Mouse (Mus musculus): ENCODE data around the gene Kif2c. TPM values are rescaled to one million over a fixed set of nuclear protein-coding genes. Genes with fewer than 3 reads are reported as not detected.
A peak's percentile ranks its signal among the peaks of the same experiment; 100 is the strongest.
"Not testable (repeated sequence)": the region's sequence is repeated elsewhere in the genome, so short reads cannot be mapped to it uniquely, and the experiment has no call there.

The Kif2c gene
- total RNA-seq, 2 experiments from 2014 or later, result 6.9 to 9.6 TPM

- peak; percentile 87 for DNase-seq
These were observed 7.0 kb upstream of the Kif2c start for GRCm38 (mm10) chr4:117189382-117189855.

GRCm38 (mm10) chr4:117188969-117189368, 6.5 kb upstream of the Kif2c start:
- no peak for DNase-seq

- not testable (repeated sequence) for DNase-seq
These were observed 289 bp upstream of the Kif2c start for GRCm38 (mm10) chr4:117182759-117183096.

GRCm38 (mm10) chr4:117169936-117170335, 12.5 kb downstream of the Kif2c start:
- DNase-seq, result no peak

- DNase-seq, result no peak
These were observed 21.3 kb downstream of the Kif2c start for GRCm38 (mm10) chr4:117161183-117161582.

DNA sequence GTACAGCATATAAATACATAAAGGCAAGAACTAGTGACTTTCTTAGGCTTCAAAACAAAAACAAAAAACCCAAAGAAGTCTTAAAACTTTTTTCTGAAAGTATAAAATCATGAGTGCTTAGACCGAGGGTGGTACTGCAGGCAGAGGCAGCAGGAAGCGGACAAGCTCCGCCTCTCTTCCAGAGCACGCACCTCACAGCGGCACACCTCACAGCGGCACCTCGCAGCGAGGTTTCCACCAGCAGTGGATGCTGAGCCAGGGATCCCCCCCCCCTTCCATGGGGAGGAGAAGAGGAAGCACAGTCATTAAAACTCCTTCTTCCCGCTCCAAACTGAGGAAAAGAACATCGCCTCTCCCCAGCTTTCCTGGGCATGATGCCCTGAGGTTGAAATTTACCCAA, 22.8 kb downstream of the Kif2c start:
- DNase-seq, result no peak

DNA sequence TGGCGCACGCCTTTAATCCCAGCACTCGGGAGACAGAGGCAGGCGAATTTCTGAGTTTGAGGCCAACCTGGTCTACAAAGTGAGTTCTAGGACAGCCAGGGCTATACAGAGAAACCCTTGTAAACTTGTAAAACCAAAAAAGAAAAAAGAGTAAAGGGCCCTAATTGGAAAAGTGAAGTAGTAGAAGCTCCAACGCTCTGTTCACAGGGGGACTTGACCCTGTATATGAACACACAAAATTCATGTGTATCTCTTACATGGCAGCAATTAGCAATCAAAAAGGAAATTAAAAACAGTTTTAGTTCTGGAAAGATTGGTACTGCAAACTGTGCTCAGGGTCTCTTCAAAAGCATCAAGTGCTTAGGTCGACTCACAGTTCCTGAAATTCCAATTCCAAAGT, 26.1 kb downstream of the Kif2c start:
- no peak for DNase-seq

- peak; percentile 91 for DNase-seq
These were observed 26.6 kb downstream of the Kif2c start, which contains the start of gene Rps8 for GRCm38 (mm10) chr4:117155792-117156355. TSS of gene Rps8 (minus strand) at chr4:117156243.

DNA sequence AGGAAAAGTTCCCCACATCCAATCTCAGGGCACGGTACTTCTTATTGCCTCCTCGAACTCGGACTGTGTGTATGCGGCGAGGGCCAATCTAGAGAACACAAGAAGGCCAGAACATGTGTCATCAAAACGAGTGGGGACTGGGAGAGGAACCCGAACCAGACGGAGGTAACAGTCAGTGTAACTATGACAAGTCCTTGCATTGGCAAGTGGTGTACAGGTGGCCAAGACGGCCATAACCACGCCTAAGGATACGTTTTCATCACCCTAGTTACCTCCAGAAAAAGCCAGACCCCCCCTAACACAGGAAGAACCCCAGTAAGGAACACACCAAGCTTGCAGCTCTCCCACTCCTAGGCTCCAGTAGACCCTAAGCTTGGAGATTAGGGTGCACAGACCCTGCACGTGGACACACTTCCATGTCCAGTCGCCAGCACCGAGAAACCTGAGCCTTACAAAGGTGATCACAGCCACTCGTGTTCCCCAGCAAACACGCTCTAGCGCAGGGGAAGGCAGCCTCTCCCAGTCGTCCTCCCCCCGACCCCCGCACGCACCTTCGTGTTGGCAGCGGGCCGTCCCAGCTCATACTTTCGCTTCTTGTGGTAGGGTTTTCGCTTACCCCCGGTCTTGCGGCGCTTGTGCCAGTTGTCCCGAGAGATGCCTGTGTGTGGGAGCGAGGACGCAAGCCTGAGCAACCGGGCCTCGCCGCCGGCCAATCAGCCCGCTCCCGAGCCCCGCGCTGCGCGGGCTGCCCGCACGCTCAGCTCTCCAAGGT, 27.2 kb downstream of the Kif2c start:
- peak; percentile 40 for DNase-seq

- no peak for DNase-seq
These were observed 29.7 kb downstream of the Kif2c start for GRCm38 (mm10) chr4:117152714-117153113.

- DNase-seq, result no peak
These were observed 31.0 kb downstream of the Kif2c start for GRCm38 (mm10) chr4:117151416-117151815.

DNA sequence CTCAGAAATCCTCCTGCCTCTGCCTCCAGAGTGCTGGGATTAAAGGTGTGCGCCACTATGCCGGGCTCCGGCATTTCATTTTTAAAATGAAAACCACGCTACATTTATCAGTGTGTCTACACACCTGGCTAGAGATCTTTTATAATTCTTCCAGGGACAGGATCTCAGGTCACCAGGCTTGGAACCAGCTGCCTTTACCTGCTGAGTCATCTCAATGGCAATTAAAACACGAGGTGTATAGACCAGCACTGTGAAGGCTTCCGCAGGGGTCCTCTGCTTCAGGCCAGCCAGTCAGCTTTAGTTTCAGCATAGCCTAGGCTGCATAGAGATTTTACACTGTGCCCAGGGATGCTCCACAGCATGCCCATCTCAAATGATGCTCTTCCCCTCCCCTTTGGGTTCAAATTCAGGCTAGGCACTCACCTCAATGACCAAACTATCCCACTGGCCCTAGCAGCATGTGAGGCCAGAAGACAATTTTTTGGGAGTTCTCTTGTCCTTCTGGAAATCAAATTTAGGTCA, 32.2 kb downstream of the Kif2c start:
- DNase-seq, result no peak

DNA sequence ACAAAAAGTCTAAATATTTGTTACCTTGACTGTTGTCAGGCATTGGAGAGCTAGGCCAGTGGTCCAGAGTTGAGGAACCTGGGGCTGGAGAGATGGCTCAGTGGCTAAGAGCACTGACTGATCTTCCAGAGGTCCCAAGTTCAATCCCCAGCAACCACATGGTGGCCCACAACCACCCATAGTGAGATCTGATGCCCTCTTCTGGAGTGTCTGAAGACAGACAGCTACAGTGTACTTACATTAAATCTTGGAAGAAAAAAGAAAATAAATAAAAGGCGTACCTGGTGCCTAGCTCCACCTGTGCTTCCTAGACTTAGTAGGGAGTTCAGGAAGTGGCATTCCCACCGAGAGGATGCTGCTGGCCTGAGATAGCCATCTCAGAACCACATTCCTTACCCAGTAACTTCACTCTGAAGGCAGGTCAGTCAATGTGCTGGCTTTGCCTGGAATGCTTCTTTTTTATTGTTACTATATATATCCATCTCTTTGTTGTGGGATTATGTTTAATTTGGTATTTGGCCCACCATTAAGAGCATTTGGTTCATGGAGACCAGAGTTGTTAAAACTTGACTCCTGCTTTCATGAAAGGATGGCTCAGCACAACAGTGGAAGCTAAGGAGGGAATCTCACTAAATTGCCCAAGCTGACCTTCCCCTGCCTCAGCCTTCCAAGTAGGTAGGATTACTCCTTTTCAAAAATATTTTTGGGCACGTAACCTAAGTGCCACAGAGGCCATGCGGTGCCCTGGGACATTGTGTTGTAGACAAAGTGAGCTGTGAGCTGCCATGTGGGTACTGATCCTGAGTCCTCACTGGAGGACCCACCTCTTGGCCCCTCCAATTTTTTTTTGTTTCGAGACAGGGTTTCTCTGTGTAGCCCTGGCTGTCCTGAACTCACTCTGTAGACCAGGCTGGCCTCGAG, 32.9 kb downstream of the Kif2c start:
- no peak for DNase-seq

GRCm38 (mm10) chr4:117148815-117149214, 33.6 kb downstream of the Kif2c start:
- no peak for DNase-seq

- no peak for DNase-seq
These were observed 34.3 kb downstream of the Kif2c start for GRCm38 (mm10) chr4:117148047-117148713.

- DNase-seq, result peak; percentile 95
These were observed 36.3 kb downstream of the Kif2c start for GRCm38 (mm10) chr4:117146176-117146575.

DNA sequence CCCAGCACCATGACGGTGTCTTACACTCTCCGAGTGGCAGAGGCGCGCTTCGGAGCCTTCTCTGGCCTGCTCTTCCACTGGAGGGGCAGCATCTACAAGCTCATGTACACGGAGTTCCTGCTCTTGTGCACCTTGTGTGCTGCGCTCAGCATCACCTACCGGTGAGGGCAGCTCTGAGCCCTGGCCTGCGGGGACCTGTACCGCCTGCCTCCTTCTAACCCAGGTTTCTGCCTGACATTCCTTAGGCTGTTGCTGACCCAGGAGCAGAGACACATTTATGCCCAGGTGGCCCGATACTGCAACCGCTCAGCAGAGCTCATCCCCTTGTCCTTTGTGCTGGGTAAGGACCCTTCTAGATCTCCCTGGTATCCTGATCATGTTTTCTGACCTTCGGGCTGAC, 37.2 kb downstream of the Kif2c start:
- DNase-seq, result no peak

GRCm38 (mm10) chr4:117143023-117143422, 39.4 kb downstream of the Kif2c start:
- DNase-seq, result no peak

GRCm38 (mm10) chr4:117140613-117141012, 41.8 kb downstream of the Kif2c start:
- no peak for DNase-seq

GRCm38 (mm10) chr4:117139217-117139612, 43.2 kb downstream of the Kif2c start:
- DNase-seq, result peak; percentile 55

DNA sequence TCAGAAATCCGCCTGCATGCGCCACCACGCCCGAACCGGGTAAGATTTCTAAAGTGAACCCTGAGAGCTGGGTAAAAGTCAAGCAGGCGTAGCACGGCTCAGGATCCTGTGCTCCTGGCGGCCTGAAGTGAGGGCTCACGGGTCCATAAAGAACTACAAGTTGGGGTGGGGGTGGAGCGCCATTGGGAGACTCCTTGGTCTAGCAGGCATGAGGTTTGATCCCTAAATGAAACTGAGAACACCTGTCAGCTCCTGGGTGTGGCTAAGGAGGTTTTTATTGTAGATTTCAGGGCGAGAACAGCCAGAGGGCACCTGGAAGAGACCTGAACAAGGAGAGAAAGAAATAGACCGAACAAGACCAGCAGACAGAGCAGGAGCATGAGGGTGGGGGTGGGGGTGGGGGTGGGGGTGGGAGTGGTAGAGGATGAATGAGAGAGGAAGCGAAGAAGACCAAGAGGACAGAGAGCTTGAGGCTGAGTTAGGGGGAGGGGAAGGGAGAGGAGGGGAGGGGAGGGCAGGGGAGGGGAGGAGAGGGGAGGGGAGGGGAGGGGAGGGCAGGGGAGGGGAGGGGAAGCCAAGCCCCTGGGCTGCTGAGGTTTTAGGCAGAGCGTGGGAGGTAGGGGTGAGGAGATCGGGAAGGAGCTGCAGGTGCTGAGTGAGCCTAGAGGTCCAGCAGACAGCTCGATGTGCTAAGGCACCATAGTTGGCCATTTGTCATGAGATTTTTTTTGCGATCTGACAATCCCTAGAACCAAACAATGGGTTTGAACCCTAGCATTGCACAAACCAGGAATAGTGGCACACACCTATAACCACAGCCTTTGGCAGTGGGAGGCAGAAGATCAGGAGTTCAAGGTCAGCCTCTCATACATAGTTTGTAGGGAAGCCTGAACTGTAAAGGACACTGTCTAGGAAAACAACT, 43.9 kb downstream of the Kif2c start:
- DNase-seq, result no peak

Data from adrenal gland, postnatal 10 days (tissue).